Mouse (Mus musculus) adrenal gland, adult 18-20 months (tissue): ENCODE data around the gene Atp6v1f. TPM values are rescaled to one million over a fixed set of nuclear protein-coding genes. Genes with fewer than 3 reads are reported as not detected.

Experiments used
- DNase-seq, 2 experiments: peaks; one replicate each; pipeline ENCODE4 v3.0.0; 2021 to 2022; ENCODE audit warnings: low spot score in 2 of 2
- long read RNA-seq, 2 experiments: library from polyadenylated mRNA; stranded (forward); transcript quantifications; one replicate each; pipeline ENCODE4 v2.0.0; 2021
- total RNA-seq, 2 experiments: library from RNA; stranded (reverse); gene quantifications; 1 replicate in 1 of 2; 2 replicates in 1 of 2; pipeline ENCODE4 v1.2.3; 2021

Atp6v1f gene
- 100 to 1,000 TPM; 231 to 238 TPM for total RNA-seq
- long read RNA-seq, experiment 1, transcript Atp6v1f-201 (2 exons, 703 nt) = major isoform, 49 of 50 reads
- long read RNA-seq, experiment 1, partial matches to known transcripts = 0 of 50 reads
- long read RNA-seq, experiment 1, other reads (novel, unspliced or antisense) = 1 of 50 reads
- long read RNA-seq, experiment 2, transcript Atp6v1f-201 (2 exons, 703 nt) = major isoform, 193 of 196 reads
- long read RNA-seq, experiment 2, partial matches to known transcripts = 3 of 196 reads
- long read RNA-seq, experiment 2, other reads (novel, unspliced or antisense) = 0 of 196 reads

DNA sequence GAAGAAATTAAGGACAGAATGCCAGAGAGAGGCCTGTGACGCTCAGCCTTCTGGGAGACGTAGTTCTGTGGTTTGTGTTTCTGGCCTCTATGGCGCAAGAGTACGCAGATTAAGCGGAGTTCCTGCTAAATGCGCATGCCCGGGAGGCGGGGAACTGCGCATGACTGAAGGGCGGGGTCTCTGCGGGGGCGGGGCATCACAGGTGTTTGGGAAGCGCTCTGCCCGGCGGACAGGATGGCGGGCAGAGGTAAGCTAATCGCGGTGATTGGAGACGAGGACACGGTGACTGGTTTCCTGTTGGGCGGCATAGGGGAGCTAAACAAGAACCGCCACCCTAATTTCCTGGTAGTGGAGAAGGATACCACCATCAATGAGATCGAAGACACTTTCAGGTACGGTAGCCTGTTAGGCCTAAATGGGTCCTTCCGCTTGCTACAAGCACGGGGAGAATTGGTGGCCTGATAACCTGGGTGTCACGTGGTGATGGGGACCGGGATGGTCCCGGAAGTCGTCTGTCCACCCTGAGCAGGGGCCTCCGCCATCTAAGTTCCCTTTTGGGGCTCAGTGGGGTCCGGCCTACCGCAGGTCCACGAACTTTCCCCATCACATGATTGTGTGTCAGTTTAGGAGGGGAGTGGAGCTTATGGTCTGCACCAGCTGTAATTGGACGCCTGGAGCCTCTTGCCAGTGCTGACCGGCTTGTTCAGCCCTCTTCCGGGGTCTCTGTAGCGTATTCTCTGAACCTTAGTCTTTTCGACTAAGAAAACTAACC lies at the start of gene Atp6v1f:
TSS of gene Atp6v1f (plus strand) at position 136 of the 772 bp plus-strand sequence.
- peak; percentile 83 to 87 for DNase-seq

DNA sequence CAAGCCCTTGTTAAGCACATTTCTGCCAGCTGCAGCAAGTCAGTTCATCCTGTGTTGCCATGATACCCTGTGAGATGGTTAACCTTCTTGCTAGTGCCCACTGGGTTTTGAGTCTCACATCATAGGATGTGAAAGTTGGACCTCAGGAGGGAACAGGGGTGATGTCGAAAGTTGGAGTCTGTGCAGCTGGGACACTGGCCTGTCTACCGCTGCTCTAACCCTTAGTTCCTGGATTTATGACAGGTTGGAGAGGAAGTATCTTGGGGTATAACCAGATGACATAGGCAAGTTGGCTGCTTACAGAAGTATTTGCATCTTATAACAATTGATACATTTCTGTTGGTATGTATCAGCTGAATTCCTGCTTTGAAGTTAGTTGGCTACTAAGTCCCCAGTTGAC lies 46.9 kb upstream of the Atp6v1f start:
- DNase-seq = no peak

DNA sequence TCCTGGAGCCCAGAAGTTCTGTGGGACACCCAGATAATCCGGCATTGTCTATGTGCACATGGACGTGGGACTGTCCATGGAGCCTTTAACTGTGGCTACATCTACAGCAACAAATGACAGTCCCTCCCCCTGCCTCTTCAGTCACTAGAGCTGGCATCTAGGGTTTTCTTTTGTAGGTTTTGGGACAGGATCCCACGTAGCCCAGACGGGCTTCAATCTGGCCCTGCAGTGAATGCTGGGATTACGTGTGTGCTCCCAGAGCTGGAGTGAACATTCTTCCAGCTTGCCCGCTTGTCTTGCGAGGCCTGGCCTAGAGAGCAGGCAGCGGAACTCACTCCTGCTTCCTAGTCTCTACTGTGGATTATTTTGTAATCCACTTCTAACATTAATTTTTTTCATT lies 42.4 kb upstream of the Atp6v1f start:
- DNase-seq = no peak

GRCm38 (mm10) chr6:29426331-29426730 lies 41.2 kb upstream of the Atp6v1f start:
- DNase-seq = no peak

- no peak for DNase-seq
Measured at GRCm38 (mm10) chr6:29428171-29428570, 39.3 kb upstream of the Atp6v1f start.

DNA sequence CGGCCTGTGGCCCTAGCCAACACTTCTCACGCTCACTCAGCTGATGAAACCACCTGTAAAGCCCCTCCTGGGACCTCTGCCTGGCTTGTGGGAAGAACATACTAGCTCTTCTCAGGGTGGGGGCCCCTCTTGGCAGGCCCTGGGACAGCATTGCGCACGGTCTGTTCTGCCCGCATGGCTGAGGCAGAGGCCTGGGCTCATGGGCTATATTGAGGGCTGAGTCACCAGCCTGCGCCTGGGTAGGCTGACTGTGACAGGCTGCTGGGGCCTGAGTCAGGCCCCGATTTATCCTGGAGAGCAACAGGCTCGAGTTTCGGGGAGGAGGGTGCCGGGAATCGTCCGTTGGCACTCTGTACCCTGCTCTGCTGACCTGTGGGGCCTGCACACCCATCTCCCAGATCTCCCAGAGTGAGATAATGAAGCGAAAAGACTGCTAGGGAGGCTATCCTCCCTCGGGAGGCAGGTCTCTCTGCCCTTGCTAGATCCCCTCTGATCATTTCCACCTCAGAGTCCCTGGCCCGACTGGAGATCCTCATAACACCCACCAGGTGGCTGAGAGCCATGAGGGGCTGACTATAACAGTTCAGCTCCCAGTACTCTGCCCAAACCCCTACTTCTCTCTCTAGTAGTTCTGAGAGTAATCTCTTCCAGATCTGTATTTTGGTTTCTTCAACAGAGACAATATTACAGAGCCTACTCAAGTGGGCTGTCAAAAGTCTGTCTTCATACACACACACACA lies 36.7 kb upstream of the Atp6v1f start:
- DNase-seq = no peak

DNA sequence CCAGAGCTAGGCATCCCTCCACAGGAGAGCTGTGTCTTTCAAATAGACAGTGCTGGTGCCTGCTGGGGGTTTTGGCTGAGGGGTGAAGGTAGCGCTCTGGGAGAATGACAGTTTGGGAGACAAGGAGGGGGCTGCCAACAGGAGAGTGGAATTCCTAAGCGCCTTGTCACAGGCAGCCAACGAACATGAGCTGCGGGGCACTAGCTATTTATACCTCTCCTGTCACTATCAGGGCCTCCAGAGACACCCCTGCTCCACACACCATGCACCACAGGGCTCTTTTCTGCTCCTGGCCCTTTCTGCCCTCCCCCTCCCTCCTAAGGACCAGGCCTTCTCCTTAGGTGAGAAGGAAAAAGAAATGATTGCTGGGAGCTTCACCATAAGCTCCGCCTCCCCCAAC lies 36.0 kb upstream of the Atp6v1f start:
- DNase-seq = no peak

DNA sequence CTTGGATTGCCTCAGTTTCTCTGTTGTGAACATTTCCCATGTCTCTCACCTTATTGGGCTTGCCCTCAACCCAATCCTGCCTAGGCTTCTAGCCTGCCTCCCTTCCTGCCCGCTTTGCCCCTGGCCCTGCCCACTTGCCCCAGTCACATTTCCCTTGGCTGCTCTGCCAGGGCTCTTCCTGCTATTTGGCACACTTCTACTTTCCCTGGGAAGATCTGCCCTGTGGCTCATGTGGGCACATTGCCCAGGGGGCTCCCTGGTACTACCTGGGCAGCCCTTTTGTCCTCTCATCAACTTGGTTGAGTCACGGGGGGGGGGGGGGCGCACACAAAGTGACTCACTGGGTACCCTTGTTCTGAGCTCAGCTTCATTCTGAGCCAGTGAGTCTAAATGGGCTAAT lies 35.4 kb upstream of the Atp6v1f start:
- DNase-seq = no peak

- DNase-seq = no peak
Measured at GRCm38 (mm10) chr6:29432676-29433037, 34.9 kb upstream of the Atp6v1f start.

DNA sequence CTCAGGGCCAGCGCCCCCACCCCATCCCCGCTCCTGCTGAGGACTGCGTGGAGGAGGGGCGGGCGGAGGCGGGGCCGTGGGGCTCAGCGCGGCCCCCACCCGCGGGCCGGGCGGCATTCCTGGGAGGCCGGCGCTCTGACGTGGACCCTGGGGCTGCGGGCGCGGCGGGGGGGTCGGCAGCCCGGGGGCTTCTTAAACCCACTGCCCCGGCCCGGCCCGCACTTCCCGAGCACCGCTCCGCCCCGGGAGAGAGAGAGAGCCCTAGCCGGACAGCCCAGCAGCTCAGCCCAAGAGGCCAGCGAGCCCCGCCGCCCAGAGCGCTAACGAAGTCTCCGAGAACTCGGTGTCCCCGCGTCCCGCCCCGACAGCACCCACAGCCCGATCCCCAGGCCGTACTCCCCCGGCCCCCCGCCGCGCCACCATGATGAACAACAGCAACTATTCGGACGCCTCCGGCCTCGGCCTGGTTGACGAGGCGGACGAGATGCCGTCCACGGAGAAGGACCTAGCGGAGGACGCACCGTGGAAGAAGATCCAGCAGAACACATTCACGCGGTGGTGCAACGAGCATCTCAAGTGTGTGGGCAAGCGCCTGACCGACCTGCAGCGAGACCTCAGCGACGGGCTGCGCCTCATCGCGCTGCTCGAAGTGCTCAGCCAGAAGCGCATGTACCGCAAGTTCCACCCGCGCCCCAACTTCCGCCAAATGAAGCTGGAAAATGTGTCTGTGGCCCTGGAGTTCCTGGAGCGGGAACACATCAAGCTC lies 34.3 kb upstream of the Atp6v1f start, which contains the start of gene Flnc:
TSS of gene Flnc (plus strand) at position 219 of the 766 bp plus-strand sequence.
- DNase-seq = peak; percentile 26 to 52

- no peak for DNase-seq
Measured at GRCm38 (mm10) chr6:29433804-29434795, 33.4 kb upstream of the Atp6v1f start.

GRCm38 (mm10) chr6:29434911-29435691 lies 32.4 kb upstream of the Atp6v1f start:
- DNase-seq = no peak

DNA sequence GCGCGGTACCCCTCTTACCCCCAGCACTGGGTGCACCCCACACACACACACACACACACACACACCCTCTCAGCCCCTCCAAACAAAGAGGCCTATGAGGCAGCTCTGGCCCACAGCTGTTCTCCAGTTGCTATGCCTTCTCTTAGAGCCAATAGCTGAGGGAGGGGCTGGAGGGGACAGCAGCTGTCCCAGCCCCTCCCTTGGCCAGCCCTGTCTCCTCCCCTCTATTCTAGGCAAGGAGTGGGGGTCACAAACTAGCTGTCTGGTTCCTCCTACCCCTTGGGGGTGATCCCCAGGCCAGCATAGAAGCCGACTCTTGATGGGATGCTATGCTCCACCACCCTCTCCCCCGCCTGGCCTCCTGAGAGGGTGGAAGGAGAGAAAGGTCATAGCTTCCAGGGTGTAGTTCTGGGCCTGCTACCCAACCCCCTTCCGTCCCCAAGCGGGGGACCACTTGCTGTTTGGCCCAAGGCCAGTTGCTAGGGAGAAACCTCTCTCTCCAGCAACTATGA lies 31.5 kb upstream of the Atp6v1f start:
- no peak for DNase-seq

DNA sequence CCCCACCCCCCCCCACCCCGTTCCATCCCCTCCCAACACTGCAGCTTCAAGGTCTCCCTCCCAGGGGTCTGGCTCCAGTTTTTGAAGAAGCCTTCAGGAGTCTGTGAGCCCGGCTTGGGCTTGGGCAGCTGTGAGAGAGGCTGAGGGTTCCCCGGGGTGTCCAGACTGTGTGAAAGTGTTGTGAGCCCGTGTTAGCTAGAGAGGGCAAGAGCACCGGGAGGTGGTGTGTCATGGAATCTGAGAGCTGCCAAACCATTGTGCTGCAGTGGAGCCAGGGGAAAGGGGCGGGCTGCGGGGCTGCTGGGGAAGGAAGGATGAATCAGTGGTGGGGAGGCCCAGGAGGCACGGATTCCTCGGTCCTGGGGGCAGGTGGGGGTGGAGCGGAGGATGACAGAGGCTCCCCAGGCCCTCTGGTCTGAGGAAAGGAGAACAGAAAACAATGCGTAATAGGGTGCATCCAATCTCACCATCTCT lies 31.0 kb upstream of the Atp6v1f start:
- no peak for DNase-seq

GRCm38 (mm10) chr6:29439251-29439650 lies 28.3 kb upstream of the Atp6v1f start:
- DNase-seq = no peak

- no peak for DNase-seq
Measured at GRCm38 (mm10) chr6:29439789-29440188, 27.7 kb upstream of the Atp6v1f start.

DNA sequence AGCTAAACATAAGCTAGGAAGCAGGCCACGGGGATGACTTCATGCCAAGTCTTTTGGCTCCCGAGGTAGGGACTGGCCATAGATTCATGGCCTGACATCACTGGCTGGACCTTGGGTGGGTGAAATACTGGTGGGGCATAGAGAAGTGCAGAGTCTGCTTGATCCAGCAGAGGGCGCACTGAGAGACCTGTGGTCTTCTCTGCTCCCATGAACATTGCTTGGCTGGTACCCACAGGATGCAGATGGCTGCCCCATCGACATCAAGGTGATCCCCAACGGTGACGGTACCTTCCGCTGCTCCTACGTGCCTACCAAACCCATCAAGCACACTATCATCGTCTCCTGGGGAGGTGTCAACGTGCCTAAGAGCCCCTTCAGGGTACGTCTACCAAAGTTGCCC lies 22.7 kb upstream of the Atp6v1f start:
- DNase-seq = peak; percentile 30 to 43

- no peak for DNase-seq
Measured at GRCm38 (mm10) chr6:29445354-29445753, 22.2 kb upstream of the Atp6v1f start.

DNA sequence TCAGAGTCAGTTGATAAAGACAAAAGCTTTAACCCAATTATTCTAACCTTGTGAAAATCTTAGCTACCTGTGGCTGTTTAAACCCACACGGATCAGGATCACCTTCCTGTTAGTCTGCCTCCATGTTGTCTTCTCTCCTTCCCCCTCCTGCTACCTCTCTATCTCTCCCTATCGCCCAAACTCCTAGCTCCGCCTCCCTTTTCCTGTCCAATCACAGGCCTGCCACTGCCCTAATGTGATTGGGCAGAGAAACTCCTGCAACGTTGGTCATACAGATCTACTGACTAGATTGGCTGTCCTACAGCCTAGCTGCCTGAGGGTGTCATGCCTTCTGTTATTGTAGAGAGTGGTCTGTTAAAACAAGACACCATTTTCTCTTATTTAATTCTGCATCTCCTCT lies 17.7 kb upstream of the Atp6v1f start:
- DNase-seq = no peak
